Comparison of ENCODE assay signal across 8 mouse cellular contexts in the genomic region with DNA sequence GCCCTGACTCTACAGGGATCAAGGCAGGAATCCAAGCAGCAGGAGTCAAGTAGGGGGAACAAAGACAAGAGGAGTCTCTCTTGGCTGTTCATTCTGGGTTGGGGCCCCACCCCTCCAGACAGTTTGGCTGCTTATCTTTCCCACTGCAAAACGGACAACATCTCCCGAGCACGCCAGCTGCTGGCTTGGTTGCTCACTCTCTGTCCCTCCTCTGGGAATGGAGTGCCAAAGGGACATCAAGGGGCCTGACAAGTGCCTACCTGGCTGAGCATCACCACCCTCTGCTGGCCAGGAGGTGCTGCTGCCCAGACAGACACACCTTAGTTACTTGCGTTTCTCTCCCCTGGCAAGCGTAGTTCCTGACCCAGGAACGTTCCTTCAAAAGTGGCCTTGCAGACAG. TPM values are rescaled to one million over a fixed set of nuclear protein-coding genes. Genes with fewer than 3 reads are reported as not detected.
DNase-seq lines count a peak whose midpoint lies in the region; ATAC-seq lines count a peak whose summit lies in the region.

No protein-coding gene starts in this region.

- DNase-seq in cerebellum, adult 8-10 months = peak; percentile 45
- DNase-seq in cerebellum, postnatal 14 days = no peak
- peak; percentile 28 for DNase-seq in kidney, postnatal 14 days
- no peak for DNase-seq in midbrain, embryonic 10.5 days (ENCODE audit: low spot score)
- no peak for DNase-seq in thymus, postnatal 25 days
- DNase-seq in layer of hippocampus, adult 9-11 months = no peak

- H3K9ac ChIP-seq in heart, embryonic 12.5 days = peak overlapping the region; percentile 77

- H3K4me2 ChIP-seq in heart, embryonic 12.5 days = peak overlapping the region; percentile 56

- H3K9me3 ChIP-seq in heart, embryonic 12.5 days (replicated peaks) = no peaks in the 10 kb centered on the region
- no peaks in the 10 kb centered on the region for H3K9me3 ChIP-seq in midbrain, embryonic 10.5 days (replicated peaks)

- ATAC-seq in heart, embryonic 12.5 days (ENCODE audit: insufficient number of reproducible peaks, low FRiP score) = no peak

- H3K4me3 ChIP-seq in brown adipose tissue, adult 24 weeks (ENCODE audit: insufficient read depth, low read depth, low read length) = no peak overlapping the region
- H3K4me3 ChIP-seq in heart, embryonic 12.5 days = no peak overlapping the region
- no peak overlapping the region for H3K4me3 ChIP-seq in midbrain, embryonic 10.5 days

- WGBS in heart, embryonic 12.5 days = 20% methylated on average over 6 of the region's 6 CpGs
- 74% methylated on average over 6 of the region's 6 CpGs for WGBS in midbrain, embryonic 10.5 days

- no peaks in the 10 kb centered on the region for H3K27me3 ChIP-seq in heart, embryonic 12.5 days (replicated peaks)
- no peaks in the 10 kb centered on the region for H3K27me3 ChIP-seq in midbrain, embryonic 10.5 days (ENCODE audit: low read depth, poor library complexity, severe bottlenecking)

- peak overlapping the region; percentile 7; the same call in 1 of the 2 replicates for H3K27ac ChIP-seq in brown adipose tissue, adult 24 weeks (replicated peaks; ENCODE audit: low read depth, low read length)
- peak overlapping the region; percentile 99 for H3K27ac ChIP-seq in heart, embryonic 12.5 days (ENCODE audit: poor library complexity, severe bottlenecking)
- peak overlapping the region; percentile 76 for H3K27ac ChIP-seq in midbrain, embryonic 10.5 days (replicated peaks)

- H3K4me1 ChIP-seq in brown adipose tissue, adult 24 weeks (ENCODE audit: control insufficient read depth, insufficient read depth, insufficient read length, low read length) = peaks cover 14% of the 10 kb centered on the region
- peaks cover 69% of the 10 kb centered on the region for H3K4me1 ChIP-seq in heart, embryonic 12.5 days (replicated peaks)
- H3K4me1 ChIP-seq in midbrain, embryonic 10.5 days = peaks cover 39% of the 10 kb centered on the region

- H3K36me3 ChIP-seq in heart, embryonic 12.5 days = peaks cover 56% of the 10 kb centered on the region
- H3K36me3 ChIP-seq in midbrain, embryonic 10.5 days = peaks cover 66% of the 10 kb centered on the region

RNA-seq across cellular contexts. Expression of gene Bcar1, which starts 25.7 kb away (rescaled TPM):
- polyA plus RNA-seq in brown adipose tissue, adult 24 weeks (2012; ENCODE audit: insufficient read depth, insufficient read length, missing spikeins) = 6.5 and 8.7 TPM in 2 replicates
- 46.4 and 47.2 TPM in 2 replicates for polyA plus RNA-seq in heart, embryonic 12.5 days (2016; fragmentation: Nextera tagmentation; extraction: Ambion mirVana)
- 52.4 and 53.7 TPM in 2 replicates for polyA plus RNA-seq in midbrain, embryonic 10.5 days (2016; fragmentation: Nextera tagmentation; extraction: Ambion mirVana)

RNA-seq across cellular contexts. Expression of gene Ctrb1, which starts 27.1 kb away (rescaled TPM):
- polyA plus RNA-seq in brown adipose tissue, adult 24 weeks (2012; ENCODE audit: insufficient read depth, insufficient read length, missing spikeins) = not detected in 2 replicates
- not detected in 2 replicates for polyA plus RNA-seq in heart, embryonic 12.5 days (2016; fragmentation: Nextera tagmentation; extraction: Ambion mirVana)
- not detected in 2 replicates for polyA plus RNA-seq in midbrain, embryonic 10.5 days (2016; fragmentation: Nextera tagmentation; extraction: Ambion mirVana)

Comparison
In these comparisons a context has a peak if more than half of its experiments do, and no peak if none do; other contexts are left out.
1. DNase-seq: peak in cerebellum, adult 8-10 months (single experiment) and kidney, postnatal 14 days (single experiment); none in cerebellum, postnatal 14 days (0 of 2), midbrain, embryonic 10.5 days (single experiment), thymus, postnatal 25 days (single experiment) and layer of hippocampus, adult 9-11 months (single experiment).
2. H3K27ac ChIP-seq: peak in every context shown above with its lines; median percentile 99 in heart, embryonic 12.5 days; 76 in midbrain, embryonic 10.5 days; 7 in brown adipose tissue, adult 24 weeks.